Mouse (Mus musculus): ENCODE data around the gene Tmod4.

- TF ChIP-seq CTCF (IDR thresholded peaks at IDR 0.05; ENCODE audit: low read depth) (no peak), EP300 (optimal IDR thresholded peaks at IDR 0.05) (no peak)
Observed at GRCm38 (mm10) chr3:95088071-95088470, 36.2 kb upstream of the Tmod4 start.

Data from stomach, postnatal 0 days (tissue).